Mouse (Mus musculus): Measurements from ENCODE around the gene Aadacl3.

Aadacl3 gene

GRCm38 (mm10) chr4:144463656-144464055 is at the start of gene Aadacl3:
Gene Aadacl3 (minus strand): TSS chr4:144463756.
- DNase-seq (ENCODE audit: low spot score in 2 of 2), result no peak

- DNase-seq (ENCODE audit: low spot score in 2 of 2), result no peak
Measured at GRCm38 (mm10) chr4:144506518-144506917, 43.0 kb upstream of the Aadacl3 start.

GRCm38 (mm10) chr4:144493331-144493730 is 29.8 kb upstream of the Aadacl3 start:
- no peak for DNase-seq (ENCODE audit: low spot score in 2 of 2)

- DNase-seq (ENCODE audit: low spot score in 2 of 2), result no peak
Measured at GRCm38 (mm10) chr4:144468091-144468490, 4.5 kb upstream of the Aadacl3 start.

- DNase-seq (ENCODE audit: low spot score in 2 of 2), result no peak
Measured at GRCm38 (mm10) chr4:144465206-144465605, 1.6 kb upstream of the Aadacl3 start.

- DNase-seq (ENCODE audit: low spot score in 2 of 2), result no peak
Measured at GRCm38 (mm10) chr4:144453217-144453616, 10.3 kb downstream of the Aadacl3 start, which contains the start of gene Gm9944. Gene Gm9944 (minus strand): TSS chr4:144453317.

GRCm38 (mm10) chr4:144448546-144448945 is 15.0 kb downstream of the Aadacl3 start:
- no peak for DNase-seq (ENCODE audit: low spot score in 2 of 2)

- DNase-seq (ENCODE audit: low spot score in 2 of 2), result no peak
Measured at GRCm38 (mm10) chr4:144441582-144441981, 22.0 kb downstream of the Aadacl3 start.

- DNase-seq (ENCODE audit: low spot score in 2 of 2), result no peak
Measured at GRCm38 (mm10) chr4:144441095-144441494, 22.5 kb downstream of the Aadacl3 start.

GRCm38 (mm10) chr4:144438672-144439071 is 24.9 kb downstream of the Aadacl3 start, which contains the start of gene 1700012P22Rik:
Gene 1700012P22Rik (minus strand): TSS chr4:144438772.
- DNase-seq (ENCODE audit: low spot score in 2 of 2), result no peak

GRCm38 (mm10) chr4:144433216-144433615 is 30.3 kb downstream of the Aadacl3 start:
- DNase-seq (ENCODE audit: low spot score in 2 of 2), result no peak

GRCm38 (mm10) chr4:144430723-144431122 is 32.8 kb downstream of the Aadacl3 start:
- DNase-seq (ENCODE audit: low spot score in 2 of 2), result no peak

GRCm38 (mm10) chr4:144428868-144429267 is 34.7 kb downstream of the Aadacl3 start:
- DNase-seq (ENCODE audit: low spot score in 2 of 2), result no peak

GRCm38 (mm10) chr4:144424590-144424989 is 39.0 kb downstream of the Aadacl3 start:
- no peak for DNase-seq (ENCODE audit: low spot score in 2 of 2)

GRCm38 (mm10) chr4:144420644-144421043 is 42.9 kb downstream of the Aadacl3 start:
- DNase-seq (ENCODE audit: low spot score in 2 of 2), result no peak

- DNase-seq (ENCODE audit: low spot score in 2 of 2), result no peak
Measured at GRCm38 (mm10) chr4:144408290-144408689, 55.3 kb downstream of the Aadacl3 start, which contains the start of gene Pramef12. Gene Pramef12 (minus strand): TSS chr4:144408464.

GRCm38 (mm10) chr4:144406261-144406660 is 57.3 kb downstream of the Aadacl3 start:
- no peak for DNase-seq (ENCODE audit: low spot score in 2 of 2)

GRCm38 (mm10) chr4:144404456-144405086 is 59.0 kb downstream of the Aadacl3 start:
- DNase-seq (ENCODE audit: low spot score in 2 of 2), result peak; percentile 60 to 66

Measured in urinary bladder, postnatal 4 days (tissue).